Mouse (Mus musculus): ENCODE results near the gene Zdhhc14. TPM values are rescaled to one million over a fixed set of nuclear protein-coding genes. Genes with fewer than 3 reads are reported as not detected.

Zdhhc14 gene
- polyA plus RNA-seq, 1 experiment from 2014 or later = 0.99 TPM

DNA sequence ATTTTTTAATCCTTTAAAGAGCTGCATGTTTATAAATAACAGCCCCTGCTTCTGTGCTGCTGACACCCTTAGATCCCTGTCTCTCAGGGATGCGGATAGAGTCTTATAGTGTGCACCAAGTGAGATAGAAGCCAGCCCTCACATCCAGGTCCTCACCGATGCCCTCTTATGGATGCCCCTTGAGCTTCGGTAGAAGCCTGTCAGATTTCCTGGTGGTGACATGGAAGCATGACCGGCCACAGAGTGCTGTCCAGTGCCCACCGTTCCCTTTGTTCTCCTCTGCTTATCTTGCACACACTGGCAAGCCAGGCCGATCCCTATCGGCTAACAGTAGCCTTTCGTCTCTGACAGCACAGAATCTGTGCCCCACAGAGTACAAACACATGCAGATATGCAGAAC, 183.6 kb downstream of the Zdhhc14 start:
- no peaks in the 10 kb centered on the region for H3K4me1 ChIP-seq (ENCODE audit: control insufficient read depth, insufficient read depth, low read length)
- WGBS = 58% methylated on average over 8 of the region's 8 CpGs
- no peak for ATAC-seq (ENCODE audit: insufficient read depth, low FRiP score)
- no peaks in the 10 kb centered on the region for H3K9me3 ChIP-seq (replicated peaks; ENCODE audit: control insufficient read depth, low read length)
- H3K27me3 ChIP-seq (ENCODE audit: control insufficient read depth, insufficient read depth, low read length) = no peaks in the 10 kb centered on the region
- H3K4me3 ChIP-seq (replicated peaks; ENCODE audit: low read length) = no peak overlapping the region
- no peak overlapping the region for H3K4me2 ChIP-seq (ENCODE audit: low read depth, low read length)
- no peak overlapping the region for H3K27ac ChIP-seq (ENCODE audit: low read length)
- no peaks in the 10 kb centered on the region for H3K36me3 ChIP-seq (ENCODE audit: control insufficient read depth, insufficient read depth, low read length)
- H3K9ac ChIP-seq (ENCODE audit: low read length) = no peak overlapping the region

DNA sequence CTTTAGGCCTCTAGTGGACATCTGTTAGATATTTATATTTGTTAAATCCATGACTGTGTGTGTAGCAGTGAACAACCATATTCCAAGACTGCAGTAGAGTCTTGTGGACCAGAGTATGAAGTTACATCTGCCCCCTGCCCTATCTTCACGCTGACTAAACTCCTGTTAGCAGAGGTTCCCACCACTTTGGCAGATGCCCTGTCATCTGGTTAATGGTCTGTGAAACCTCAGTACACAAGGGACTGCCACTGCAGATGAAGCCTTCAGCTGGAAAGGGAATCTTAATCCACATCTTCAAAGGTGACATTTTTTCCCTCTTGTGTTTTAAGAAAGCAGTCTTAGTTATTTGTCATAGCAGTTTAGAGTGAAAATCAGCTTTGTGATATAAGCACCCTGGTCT, 187.0 kb downstream of the Zdhhc14 start:
- Histone ChIP-seq H3K4me3 (replicated peaks; ENCODE audit: low read length) (no peak overlapping the region), H3K27me3 (ENCODE audit: control insufficient read depth, insufficient read depth, low read length) (no peaks in the 10 kb centered on the region), H3K27ac (ENCODE audit: low read length) (no peak overlapping the region), H3K4me2 (ENCODE audit: low read depth, low read length) (no peak overlapping the region), H3K9me3 (replicated peaks; ENCODE audit: control insufficient read depth, low read length) (no peaks in the 10 kb centered on the region), H3K4me1 (ENCODE audit: control insufficient read depth, insufficient read depth, low read length) (no peaks in the 10 kb centered on the region), H3K36me3 (ENCODE audit: control insufficient read depth, insufficient read depth, low read length) (no peaks in the 10 kb centered on the region), H3K9ac (ENCODE audit: low read length) (no peak overlapping the region)
- ATAC-seq (ENCODE audit: insufficient read depth, low FRiP score) = no peak
- WGBS = 51% methylated on average over 1 of the region's 1 CpGs

DNA sequence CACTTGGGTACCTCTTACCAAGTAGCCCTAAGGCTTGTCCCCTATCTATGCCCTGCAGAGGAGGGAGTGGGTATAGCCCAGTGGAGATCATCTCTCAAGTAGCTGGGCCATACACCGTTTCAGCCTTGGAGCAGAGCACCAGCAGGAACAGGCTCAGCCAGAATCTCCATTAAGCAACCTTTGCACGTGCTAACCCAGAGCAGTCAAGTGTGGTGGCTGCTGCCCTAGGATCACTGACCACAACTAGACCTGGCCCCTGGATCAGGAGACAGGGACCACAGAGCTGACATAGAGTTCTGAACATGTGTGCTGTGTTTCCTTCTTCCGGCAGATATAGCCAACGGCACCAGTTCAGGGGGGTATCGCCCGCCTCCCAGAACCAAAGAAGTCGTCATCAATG, 193.0 kb downstream of the Zdhhc14 start:
- Histone ChIP-seq H3K9ac (ENCODE audit: low read length) (no peak overlapping the region), H3K27ac (ENCODE audit: low read length) (no peak overlapping the region), H3K9me3 (replicated peaks; ENCODE audit: control insufficient read depth, low read length) (no peaks in the 10 kb centered on the region), H3K4me2 (ENCODE audit: low read depth, low read length) (no peak overlapping the region), H3K27me3 (ENCODE audit: control insufficient read depth, insufficient read depth, low read length) (no peaks in the 10 kb centered on the region), H3K4me3 (replicated peaks; ENCODE audit: low read length) (no peak overlapping the region), H3K36me3 (ENCODE audit: control insufficient read depth, insufficient read depth, low read length) (no peaks in the 10 kb centered on the region), H3K4me1 (ENCODE audit: control insufficient read depth, insufficient read depth, low read length) (no peaks in the 10 kb centered on the region)
- no peak for ATAC-seq (ENCODE audit: insufficient read depth, low FRiP score)
- whole genome bisulfite sequencing = 97% methylated on average over 7 of the region's 7 CpGs

DNA sequence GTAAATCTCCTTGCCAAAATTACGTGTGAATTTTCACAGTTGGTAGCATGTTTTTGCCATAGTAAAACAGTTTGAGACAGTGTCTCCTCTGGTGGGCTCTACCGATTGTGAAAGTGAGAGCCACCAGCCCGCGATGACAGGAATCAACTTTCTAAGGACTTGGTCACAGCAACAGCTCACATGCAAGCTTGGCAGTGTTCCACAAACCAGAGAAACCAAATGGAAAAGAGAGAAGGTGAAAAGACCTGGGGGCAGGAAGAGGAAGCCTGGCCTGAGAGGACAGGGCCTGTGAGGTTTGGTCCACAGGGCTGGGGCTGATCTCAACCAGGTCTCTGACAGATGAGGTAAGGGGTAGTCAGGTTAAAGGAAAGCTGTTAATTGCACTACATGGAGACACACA, 195.5 kb downstream of the Zdhhc14 start:
- Histone ChIP-seq H3K4me1 (ENCODE audit: control insufficient read depth, insufficient read depth, low read length) (peaks cover 4% of the 10 kb centered on the region; the same call in 1 of the 2 replicates), H3K27me3 (ENCODE audit: control insufficient read depth, insufficient read depth, low read length) (no peaks in the 10 kb centered on the region), H3K4me3 (replicated peaks; ENCODE audit: low read length) (no peak overlapping the region), H3K27ac (ENCODE audit: low read length) (no peak overlapping the region), H3K9me3 (replicated peaks; ENCODE audit: control insufficient read depth, low read length) (no peaks in the 10 kb centered on the region), H3K9ac (ENCODE audit: low read length) (no peak overlapping the region), H3K36me3 (ENCODE audit: control insufficient read depth, insufficient read depth, low read length) (no peaks in the 10 kb centered on the region), H3K4me2 (ENCODE audit: low read depth, low read length) (no peak overlapping the region)
- 86% methylated on average over 4 of the region's 4 CpGs for WGBS
- no peak for ATAC-seq (ENCODE audit: insufficient read depth, low FRiP score)

DNA sequence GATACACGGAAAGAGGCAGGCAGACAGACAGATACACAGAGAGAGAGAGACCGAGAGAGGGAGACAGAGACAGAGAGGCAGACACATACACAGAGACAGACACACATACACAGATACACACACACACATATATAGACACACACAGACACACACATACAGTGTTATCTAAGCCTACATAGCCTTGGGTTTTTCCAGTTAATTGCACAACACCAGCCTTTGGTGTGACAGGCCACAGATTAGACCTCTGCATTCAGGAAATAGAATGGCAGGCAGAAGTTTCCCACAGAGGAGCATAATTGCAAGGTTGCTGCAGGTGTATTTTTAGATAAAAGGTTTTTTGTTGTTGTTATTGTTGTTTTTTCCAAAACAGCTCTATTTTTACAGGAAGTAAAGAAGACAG, 195.9 kb downstream of the Zdhhc14 start:
- Histone ChIP-seq H3K4me3 (replicated peaks; ENCODE audit: low read length) (no peak overlapping the region), H3K4me1 (ENCODE audit: control insufficient read depth, insufficient read depth, low read length) (peaks cover 4% of the 10 kb centered on the region; the same call in 1 of the 2 replicates), H3K9ac (ENCODE audit: low read length) (no peak overlapping the region), H3K27me3 (ENCODE audit: control insufficient read depth, insufficient read depth, low read length) (no peaks in the 10 kb centered on the region), H3K27ac (ENCODE audit: low read length) (no peak overlapping the region), H3K9me3 (replicated peaks; ENCODE audit: control insufficient read depth, low read length) (no peaks in the 10 kb centered on the region), H3K4me2 (ENCODE audit: low read depth, low read length) (no peak overlapping the region), H3K36me3 (ENCODE audit: control insufficient read depth, insufficient read depth, low read length) (no peaks in the 10 kb centered on the region)
- no peak for ATAC-seq (ENCODE audit: insufficient read depth, low FRiP score)
- WGBS = 94% methylated on average over 2 of the region's 2 CpGs

DNA sequence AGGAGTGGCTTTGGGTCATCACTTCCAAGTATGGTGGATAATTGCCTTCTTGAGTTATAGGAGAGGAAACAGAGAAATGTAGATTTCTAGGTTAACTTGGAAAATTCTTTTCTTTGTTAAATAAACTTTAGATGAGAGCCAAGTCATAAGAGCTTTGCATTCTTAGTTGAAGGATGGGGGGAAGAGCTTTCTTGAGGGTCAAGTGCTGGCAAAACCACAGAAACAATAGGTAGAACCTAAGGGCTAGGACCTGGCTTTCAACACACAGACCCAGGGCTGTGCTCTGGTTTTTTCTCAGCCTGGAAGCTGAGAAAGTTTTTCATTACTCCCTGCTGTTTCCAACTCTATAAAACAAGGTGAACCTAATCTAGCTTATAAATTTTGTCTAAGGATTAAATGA, 196.3 kb downstream of the Zdhhc14 start:
- H3K4me1 ChIP-seq (ENCODE audit: control insufficient read depth, insufficient read depth, low read length) = peaks cover 4% of the 10 kb centered on the region; the same call in 1 of the 2 replicates
- no peak for ATAC-seq (ENCODE audit: insufficient read depth, low FRiP score)
- H3K4me2 ChIP-seq (ENCODE audit: low read depth, low read length) = no peak overlapping the region
- no peak overlapping the region for H3K27ac ChIP-seq (ENCODE audit: low read length)
- H3K9me3 ChIP-seq (replicated peaks; ENCODE audit: control insufficient read depth, low read length) = no peaks in the 10 kb centered on the region
- no peak overlapping the region for H3K9ac ChIP-seq (ENCODE audit: low read length)
- H3K4me3 ChIP-seq (replicated peaks; ENCODE audit: low read length) = no peak overlapping the region
- H3K36me3 ChIP-seq (ENCODE audit: control insufficient read depth, insufficient read depth, low read length) = no peaks in the 10 kb centered on the region
- no peaks in the 10 kb centered on the region for H3K27me3 ChIP-seq (ENCODE audit: control insufficient read depth, insufficient read depth, low read length)

DNA sequence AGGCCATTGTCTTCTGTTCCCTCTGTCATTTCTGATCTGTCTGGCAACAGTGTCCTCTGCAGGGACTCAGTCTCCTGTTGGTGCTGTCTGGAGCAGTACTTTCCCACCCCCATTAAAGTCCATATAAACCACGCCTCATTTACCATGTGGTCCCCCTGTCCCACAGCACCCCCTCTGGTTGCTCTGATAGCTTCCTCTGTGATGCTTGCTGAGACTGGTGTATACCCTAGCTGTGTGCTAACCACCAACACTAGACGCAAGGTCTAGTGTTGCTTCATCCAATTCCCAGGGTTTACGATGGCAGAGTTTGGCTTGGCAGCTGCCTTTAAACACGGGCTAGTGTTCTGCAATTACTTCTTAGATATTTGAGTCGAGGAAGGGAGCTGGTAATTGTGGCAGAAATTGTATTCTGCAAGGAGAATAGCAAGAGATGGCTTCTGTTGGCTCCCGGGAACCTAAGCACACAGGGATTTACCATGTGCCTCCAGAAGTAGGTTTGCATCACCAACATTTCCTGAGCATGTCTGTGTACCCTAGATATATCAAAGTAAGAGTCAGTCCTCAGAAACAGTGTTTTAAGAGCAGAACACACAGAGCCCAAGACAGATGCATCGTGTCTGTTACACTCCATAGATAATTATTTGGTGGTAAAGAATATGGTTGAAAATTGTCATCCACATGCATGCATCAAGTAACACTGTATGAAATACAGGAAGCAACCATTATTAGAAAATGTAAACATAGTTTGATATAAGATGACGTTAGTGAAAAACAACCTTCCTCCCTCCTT, 198.6 kb downstream of the Zdhhc14 start:
- Histone ChIP-seq H3K36me3 (ENCODE audit: control insufficient read depth, insufficient read depth, low read length) (no peaks in the 10 kb centered on the region), H3K9ac (ENCODE audit: low read length) (no peak overlapping the region), H3K27me3 (ENCODE audit: control insufficient read depth, insufficient read depth, low read length) (no peaks in the 10 kb centered on the region), H3K27ac (ENCODE audit: low read length) (no peak overlapping the region), H3K9me3 (replicated peaks; ENCODE audit: control insufficient read depth, low read length) (no peaks in the 10 kb centered on the region), H3K4me2 (ENCODE audit: low read depth, low read length) (no peak overlapping the region), H3K4me1 (ENCODE audit: control insufficient read depth, insufficient read depth, low read length) (peaks cover 4% of the 10 kb centered on the region; the same call in 1 of the 2 replicates), H3K4me3 (replicated peaks; ENCODE audit: low read length) (no peak overlapping the region)
- WGBS = 78% methylated on average over 8 of the region's 8 CpGs
- no peak for ATAC-seq (ENCODE audit: insufficient read depth, low FRiP score)

DNA sequence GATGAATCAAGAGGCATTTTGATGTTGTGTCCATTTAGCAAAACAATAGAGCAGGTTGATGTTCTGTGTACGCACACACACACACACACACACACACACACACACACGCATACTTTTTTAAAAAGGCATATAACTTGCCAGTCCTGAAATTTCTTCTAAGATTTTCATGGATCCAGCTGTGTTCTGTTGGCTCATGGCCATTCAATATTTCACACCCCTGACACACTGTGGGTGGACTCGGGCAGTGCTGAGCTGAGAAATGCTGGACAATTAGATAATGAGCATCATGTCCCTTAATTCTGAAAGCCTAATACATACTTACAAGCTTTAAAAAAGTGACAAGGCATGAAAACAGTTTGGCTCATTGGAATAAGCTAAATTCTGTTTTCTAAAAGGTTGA, 200.3 kb downstream of the Zdhhc14 start:
- no peaks in the 10 kb centered on the region for H3K27me3 ChIP-seq (ENCODE audit: control insufficient read depth, insufficient read depth, low read length)
- no peaks in the 10 kb centered on the region for H3K36me3 ChIP-seq (ENCODE audit: control insufficient read depth, insufficient read depth, low read length)
- 52% methylated on average over 3 of the region's 3 CpGs for WGBS
- ATAC-seq (ENCODE audit: insufficient read depth, low FRiP score) = no peak
- no peak overlapping the region for H3K4me2 ChIP-seq (ENCODE audit: low read depth, low read length)
- H3K4me3 ChIP-seq (replicated peaks; ENCODE audit: low read length) = no peak overlapping the region
- no peak overlapping the region for H3K9ac ChIP-seq (ENCODE audit: low read length)
- H3K4me1 ChIP-seq (ENCODE audit: control insufficient read depth, insufficient read depth, low read length) = peaks cover 4% of the 10 kb centered on the region; the same call in 1 of the 2 replicates
- no peak overlapping the region for H3K27ac ChIP-seq (ENCODE audit: low read length)
- H3K9me3 ChIP-seq (replicated peaks; ENCODE audit: control insufficient read depth, low read length) = no peaks in the 10 kb centered on the region

DNA sequence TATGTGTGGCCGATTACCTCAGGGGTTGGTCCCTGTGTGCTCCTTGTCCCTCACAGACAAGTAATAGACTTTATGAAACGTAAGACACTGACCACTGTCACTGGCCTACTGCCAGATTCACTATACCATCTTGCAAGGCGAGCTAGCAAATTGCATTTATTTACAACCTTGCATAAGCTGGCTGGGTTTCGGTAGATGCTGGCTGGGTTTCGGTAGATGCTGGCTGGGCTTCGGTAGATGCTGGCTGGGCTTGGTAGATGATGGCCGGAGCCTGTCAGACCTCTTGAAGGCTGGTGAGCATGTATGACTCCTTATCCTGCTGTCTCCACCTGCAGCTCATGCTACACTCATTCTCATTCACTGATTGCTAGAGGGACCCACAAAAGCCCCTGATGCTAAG, 200.9 kb downstream of the Zdhhc14 start:
- Histone ChIP-seq H3K9me3 (replicated peaks; ENCODE audit: control insufficient read depth, low read length) (no peaks in the 10 kb centered on the region), H3K9ac (ENCODE audit: low read length) (no peak overlapping the region), H3K4me3 (replicated peaks; ENCODE audit: low read length) (no peak overlapping the region), H3K4me2 (ENCODE audit: low read depth, low read length) (no peak overlapping the region), H3K27me3 (ENCODE audit: control insufficient read depth, insufficient read depth, low read length) (no peaks in the 10 kb centered on the region), H3K36me3 (ENCODE audit: control insufficient read depth, insufficient read depth, low read length) (no peaks in the 10 kb centered on the region), H3K27ac (ENCODE audit: low read length) (peak overlapping the region; percentile 5; the same call in 1 of the 2 replicates), H3K4me1 (ENCODE audit: control insufficient read depth, insufficient read depth, low read length) (peaks cover 4% of the 10 kb centered on the region; the same call in 1 of the 2 replicates)
- WGBS = 48% methylated on average over 7 of the region's 7 CpGs
- ATAC-seq (ENCODE audit: insufficient read depth, low FRiP score) = no peak

Data from stomach, embryonic 16.5 days (tissue).